Mouse (Mus musculus) cortical plate, adult 2 months (tissue): ENCODE measurements around the gene Myo1g. TPM values are rescaled to one million over a fixed set of nuclear protein-coding genes. Genes with fewer than 3 reads are reported as not detected.

Experiments
- H3K27ac ChIP-seq: fragments of 200-500 bp; 2 replicates; pipeline ENCODE4 v1.5.1; 2012; ENCODE audit warnings: low read length, control low read depth, inconsistent platforms; ENCODE audit not compliant: insufficient read depth
- H3K4me1 ChIP-seq: fragments of 200-500 bp; 2 replicates; pipeline ENCODE4 v1.6.1; 2011; ENCODE audit warnings: low read length; ENCODE audit not compliant: control insufficient read depth, insufficient read depth
- H3K4me3 ChIP-seq: fragments of 200-500 bp; 2 replicates; pipeline ENCODE4 v1.5.1; 2011; ENCODE audit warnings: mild to moderate bottlenecking, low read length, control low read depth; ENCODE audit not compliant: insufficient read depth
- CTCF ChIP-seq: fragments of 200-500 bp; IDR thresholded peaks from 2 replicates; pipeline ENCODE4 v1.5.1; 2011; ENCODE audit warnings: mild to moderate bottlenecking, control low read depth, low read length; ENCODE audit not compliant: insufficient read depth; ENCODE audit errors: extremely low read depth
- POLR2A ChIP-seq: fragments of 200-500 bp; IDR thresholded peaks from 2 replicates; pipeline ENCODE4 v1.6.1; 2011; ENCODE audit warnings: mild to moderate bottlenecking, low read length, control low read depth; ENCODE audit not compliant: insufficient read depth; ENCODE audit errors: extremely low read depth
- polyA plus RNA-seq: library from polyadenylated mRNA; depleted of rRNA; stranded (reverse); fragments of >200 nt; gene quantifications from 2 replicates; pipeline ENCODE4 v1.2.3, GENCODE M21; 2012

Gene Myo1g
- polyA plus RNA-seq, 1 experiment, result 0.75 TPM

GRCm38 (mm10) chr11:6524165-6524879, 3.6 kb upstream of the Myo1g start:
- Histone ChIP-seq H3K4me3 (no peak overlapping the region), H3K27ac (no peak overlapping the region), H3K4me1 (peaks cover 1% of the 10 kb centered on the region; the same call in 1 of the 2 replicates)
- TF ChIP-seq CTCF, result no peak

DNA sequence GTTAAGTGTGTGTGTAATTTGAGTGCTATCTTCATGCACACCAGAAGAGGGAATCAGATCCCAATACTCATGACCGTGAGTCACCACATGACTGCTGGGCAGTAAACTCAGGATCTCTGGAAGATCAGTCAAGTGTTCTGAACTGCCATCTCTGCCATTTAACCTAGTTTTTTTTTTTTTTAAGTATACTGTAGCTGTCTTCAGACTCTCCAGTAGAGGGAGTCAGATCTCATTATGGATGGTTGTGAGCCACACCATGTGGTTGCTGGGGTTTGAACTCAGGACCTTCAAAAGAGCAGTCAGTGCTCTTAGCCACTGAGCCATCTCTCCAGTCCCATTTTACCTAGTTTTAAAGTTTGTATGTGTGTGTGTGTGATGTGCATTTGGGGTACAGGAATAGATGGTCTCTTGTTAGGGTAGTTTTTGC, 2.9 kb upstream of the Myo1g start:
- Histone ChIP-seq H3K27ac (no peak overlapping the region), H3K4me1 (peaks cover 1% of the 10 kb centered on the region; the same call in 1 of the 2 replicates), H3K4me3 (no peak overlapping the region)
- TF ChIP-seq CTCF (no peak), POLR2A (no peak)

DNA sequence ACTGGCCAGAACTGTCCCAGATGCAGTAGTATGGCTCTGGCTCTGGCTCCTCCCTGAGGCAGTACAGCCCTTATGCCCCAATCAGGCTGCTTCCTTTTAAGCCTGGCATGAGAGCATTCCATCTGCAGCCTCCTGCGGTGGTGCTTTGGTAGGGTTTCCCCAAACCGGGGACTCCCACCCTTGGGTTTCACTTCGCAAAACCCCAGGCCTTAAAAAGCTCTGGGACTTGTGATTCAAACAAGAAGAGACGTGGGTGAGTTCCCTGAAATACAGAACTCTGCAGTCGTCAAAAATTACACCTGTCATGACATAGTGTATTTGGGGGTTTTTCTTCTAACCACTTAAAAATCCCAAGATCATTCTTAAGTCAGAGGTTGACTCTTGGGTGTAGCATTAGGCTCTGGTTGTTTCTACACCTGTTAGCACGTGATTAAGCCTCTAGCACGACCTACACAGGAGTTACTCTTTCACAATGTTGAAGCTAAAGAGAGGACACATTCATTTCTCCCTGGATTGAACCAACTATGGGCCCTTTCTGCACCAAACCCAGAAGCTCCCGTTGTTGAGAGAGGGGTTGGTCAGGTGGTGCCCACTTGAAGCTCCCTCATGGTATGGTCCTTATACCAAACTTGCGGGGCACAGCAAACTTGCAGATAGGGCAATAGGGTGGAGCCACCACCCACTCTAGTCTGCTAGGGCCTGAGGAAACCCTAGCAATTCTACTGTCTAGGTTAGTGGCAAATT, 2.2 kb upstream of the Myo1g start:
- Histone ChIP-seq H3K4me3 (no peak overlapping the region), H3K4me1 (peaks cover 1% of the 10 kb centered on the region; the same call in 1 of the 2 replicates), H3K27ac (no peak overlapping the region)
- TF ChIP-seq CTCF, result no peak
- TF ChIP-seq POLR2A, result no peak

GRCm38 (mm10) chr11:6519491-6520033, 1.2 kb downstream of the Myo1g start:
- TF ChIP-seq POLR2A, result no peak
- no peak for TF ChIP-seq CTCF
- no peak overlapping the region for H3K4me3 ChIP-seq
- H3K27ac ChIP-seq, result no peak overlapping the region
- H3K4me1 ChIP-seq, result no peaks in the 10 kb centered on the region

DNA sequence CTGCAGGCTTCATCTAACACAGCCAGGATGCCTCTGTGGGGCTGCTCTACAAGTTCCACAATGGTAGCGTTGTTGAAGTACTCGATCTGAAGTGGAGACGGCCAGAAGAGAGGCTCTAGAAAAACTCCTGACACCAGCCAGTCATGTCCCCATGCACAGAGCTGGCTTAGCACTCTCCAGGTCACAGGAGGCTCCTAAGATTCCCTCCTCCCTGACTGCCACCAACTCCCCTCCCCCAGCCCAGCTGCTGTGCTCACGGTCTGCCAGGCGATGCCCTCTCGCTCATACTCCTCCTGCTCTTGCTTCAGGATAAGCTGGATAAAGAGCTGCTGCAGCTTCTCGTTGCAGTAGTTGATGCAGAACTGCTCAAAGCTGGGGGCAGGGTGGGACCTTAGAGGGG, 5.9 kb downstream of the Myo1g start:
- no peaks in the 10 kb centered on the region for H3K4me1 ChIP-seq
- no peak overlapping the region for H3K4me3 ChIP-seq
- no peak overlapping the region for H3K27ac ChIP-seq
- TF ChIP-seq CTCF (no peak), POLR2A (no peak)

DNA sequence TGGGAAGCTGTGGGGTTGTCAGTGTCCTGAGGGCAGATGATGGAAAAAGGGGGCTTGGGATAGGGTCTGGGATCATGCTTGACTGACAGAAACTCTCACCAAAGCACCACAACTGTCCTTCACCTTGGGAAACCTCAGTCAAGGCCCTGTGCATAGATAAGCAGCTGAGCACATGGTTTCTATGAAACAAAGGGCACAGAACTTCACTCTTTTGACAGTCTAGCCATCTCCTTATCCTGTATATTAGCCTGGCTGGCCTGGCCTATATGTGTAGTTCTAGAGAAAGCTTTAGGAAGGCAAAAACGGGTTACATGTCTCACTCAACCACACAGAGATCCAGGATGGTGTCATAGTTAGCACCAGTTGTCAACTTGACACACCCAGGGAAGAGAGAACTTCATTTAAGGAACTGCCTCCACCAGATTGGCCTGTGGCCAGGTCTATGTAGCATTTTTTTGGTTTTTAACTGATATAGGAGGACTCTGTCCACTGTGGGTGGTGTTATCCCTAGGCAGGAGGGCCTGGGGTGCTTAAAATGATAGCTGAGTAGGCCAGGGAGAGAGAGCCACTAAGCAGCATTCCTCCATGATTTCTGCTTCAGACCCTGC, 12.4 kb downstream of the Myo1g start:
- TF ChIP-seq CTCF, result no peak
- TF ChIP-seq POLR2A, result no peak

DNA sequence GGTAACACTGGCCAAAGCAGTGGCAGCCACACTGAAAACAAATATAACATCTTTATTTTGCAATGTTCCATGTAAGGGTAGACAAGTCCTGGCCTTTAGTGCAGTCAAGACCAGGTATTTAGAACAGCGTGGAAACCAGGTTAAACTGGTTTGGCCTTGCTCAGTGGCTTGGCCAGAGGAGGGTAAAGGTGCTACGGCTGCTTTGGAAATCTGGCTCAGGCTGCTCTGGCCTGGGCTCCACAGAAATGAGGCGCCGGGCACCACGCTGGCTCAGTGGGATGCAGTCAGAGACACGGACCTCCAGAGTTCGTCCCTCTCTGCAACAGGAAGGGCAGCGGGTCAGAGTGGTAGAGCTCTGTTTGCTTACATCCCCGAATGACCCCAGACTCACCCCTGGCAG, 14.2 kb downstream of the Myo1g start:
- Histone ChIP-seq H3K4me3 (no peak overlapping the region), H3K27ac (no peak overlapping the region), H3K4me1 (no peaks in the 10 kb centered on the region)
- TF ChIP-seq CTCF, result no peak
- TF ChIP-seq POLR2A, result no peak

More for the DNA sequence above, 12.4 kb downstream of the Myo1g start:
- Histone ChIP-seq H3K4me3 (no peak overlapping the region), H3K27ac (no peak overlapping the region), H3K4me1 (no peaks in the 10 kb centered on the region)

- TF ChIP-seq CTCF, result no peak
- no peak for TF ChIP-seq POLR2A
- no peak overlapping the region for H3K27ac ChIP-seq
- no peak overlapping the region for H3K4me3 ChIP-seq
- H3K4me1 ChIP-seq, result no peaks in the 10 kb centered on the region
Observed at GRCm38 (mm10) chr11:6504689-6505088, 16.1 kb downstream of the Myo1g start.

DNA sequence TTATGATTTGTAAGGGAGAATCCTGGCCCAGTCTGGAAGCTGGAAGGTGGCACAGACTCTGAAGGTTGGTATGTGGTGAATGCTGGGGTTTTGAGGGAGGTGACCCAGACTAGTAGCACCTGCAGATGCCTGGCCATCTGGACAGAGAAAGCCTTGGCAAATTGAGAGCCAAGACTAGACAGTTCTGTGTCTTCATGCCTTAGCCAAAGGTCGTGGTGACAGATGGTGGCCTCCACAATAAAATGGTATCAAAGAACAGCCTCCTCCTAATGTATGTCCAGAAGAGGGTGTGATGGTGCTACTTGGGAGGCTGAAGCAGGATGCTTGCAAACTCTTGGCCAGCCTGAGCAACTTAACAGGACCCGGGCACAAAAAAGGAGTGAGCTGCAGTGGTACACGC, 16.5 kb downstream of the Myo1g start:
- TF ChIP-seq CTCF (no peak), POLR2A (no peak)
- Histone ChIP-seq H3K4me1 (no peaks in the 10 kb centered on the region), H3K27ac (no peak overlapping the region), H3K4me3 (no peak overlapping the region)

DNA sequence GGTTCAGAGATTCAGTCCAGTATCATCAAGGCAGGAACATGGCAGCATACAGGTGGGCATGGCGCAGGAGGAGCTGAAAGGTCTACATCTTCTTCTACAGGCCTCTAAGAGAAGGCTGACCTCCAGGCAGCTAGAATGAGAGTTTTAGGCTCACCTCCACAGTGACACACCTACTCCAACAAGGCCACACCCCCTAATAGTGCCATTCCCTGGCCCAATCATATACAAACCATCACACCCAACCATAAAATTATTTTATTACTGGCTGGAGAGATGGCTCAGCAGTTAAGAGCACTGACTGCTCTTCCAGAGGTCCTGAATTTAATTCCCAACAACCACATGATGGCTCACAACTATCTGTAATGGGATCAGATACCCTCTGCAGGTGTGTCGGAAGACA, 18.3 kb downstream of the Myo1g start:
- TF ChIP-seq CTCF, result no peak
- TF ChIP-seq POLR2A, result no peak
- no peak overlapping the region for H3K27ac ChIP-seq
- H3K4me1 ChIP-seq, result no peaks in the 10 kb centered on the region
- H3K4me3 ChIP-seq, result no peak overlapping the region
